In the genomic region with DNA sequence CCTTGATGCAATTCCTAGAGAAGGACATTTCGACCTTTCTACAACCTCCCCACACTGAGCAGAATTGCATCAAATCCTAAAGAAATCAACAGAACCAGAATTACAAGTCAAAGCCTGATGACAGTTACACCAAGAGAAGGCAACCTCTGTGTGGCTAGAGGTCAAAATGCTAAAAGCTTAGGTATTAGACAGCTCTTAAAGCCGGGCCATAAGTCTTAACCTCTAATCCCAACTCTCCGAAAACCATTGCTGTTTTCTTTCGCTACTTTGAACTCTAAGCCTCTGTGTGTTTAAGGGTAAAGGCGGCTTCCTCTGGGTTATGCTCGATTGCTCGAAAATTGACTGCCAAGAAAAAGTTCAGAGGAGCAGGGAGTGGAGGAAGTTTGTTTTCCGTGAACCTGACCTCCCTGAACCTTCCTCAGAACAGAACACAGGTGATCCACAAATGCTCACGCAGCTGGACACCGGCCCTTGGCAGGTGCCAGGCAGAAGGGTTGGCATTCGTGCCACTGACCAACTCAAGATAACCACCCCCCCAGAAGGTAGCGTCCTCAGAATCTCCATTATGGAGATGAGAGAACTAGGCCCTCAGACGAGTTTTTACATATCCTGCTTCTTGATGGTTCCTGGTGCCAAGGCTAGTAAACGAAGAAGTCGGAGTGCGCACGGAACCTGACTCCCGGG, we compare ENCODE assay signal across 8 mouse cellular contexts. TPM values are rescaled to one million over a fixed set of nuclear protein-coding genes. Genes with fewer than 3 reads are reported as not detected.
DNase-seq lines count a peak whose midpoint lies in the region; ATAC-seq lines count a peak whose summit lies in the region.

No protein-coding gene starts in this region.

- peak; percentile 16; the same call in 1 of the 2 replicates for ATAC-seq in kidney, embryonic 16.5 days (ENCODE audit: low FRiP score, low TSS enrichment)
- no peak for ATAC-seq in midbrain, embryonic 15.5 days (replicated peaks)
- no peak; the same call in 1 of the 2 replicates for ATAC-seq in megakaryocyte-erythroid progenitor cell, adult 5-6 weeks (replicated peaks; ENCODE audit: low FRiP score, low TSS enrichment, poor library complexity, severe bottlenecking)

- peak overlapping the region; percentile 62 for H3K4me2 ChIP-seq in kidney, embryonic 16.5 days (replicated peaks; ENCODE audit: low read depth, low read length)
- peak overlapping the region; percentile 66 for H3K4me2 ChIP-seq in midbrain, embryonic 15.5 days

- H3K27ac ChIP-seq in kidney, embryonic 16.5 days (ENCODE audit: low read length) = peak overlapping the region; percentile 96
- peak overlapping the region; percentile 81; the same call in 1 of the 2 replicates for H3K27ac ChIP-seq in midbrain, embryonic 15.5 days

- DNase-seq in cerebellum, postnatal 10 days = peak; percentile 53 to 55
- DNase-seq in cerebellum, adult 11-12 months = no peak
- peak; percentile 8 for DNase-seq in urinary bladder, postnatal 25 days (ENCODE audit: low spot score)
- no peak for DNase-seq in urinary bladder, adult 2 months (ENCODE audit: low spot score)
- no peak for DNase-seq in testis, postnatal 10 days (ENCODE audit: low spot score)

- peaks cover 10% of the 10 kb centered on the region; the same call in 1 of the 2 replicates for H3K27me3 ChIP-seq in kidney, embryonic 16.5 days (ENCODE audit: insufficient read depth, low read length)
- no peaks in the 10 kb centered on the region for H3K27me3 ChIP-seq in midbrain, embryonic 15.5 days (replicated peaks)

- H3K36me3 ChIP-seq in kidney, embryonic 16.5 days (ENCODE audit: insufficient read depth, low read length) = no peaks in the 10 kb centered on the region
- H3K36me3 ChIP-seq in midbrain, embryonic 15.5 days (replicated peaks) = no peaks in the 10 kb centered on the region

- peak overlapping the region; percentile 67 for H3K4me3 ChIP-seq in kidney, embryonic 16.5 days (ENCODE audit: low read length)
- peak overlapping the region; percentile 60 for H3K4me3 ChIP-seq in midbrain, embryonic 15.5 days

- H3K4me1 ChIP-seq in kidney, embryonic 16.5 days (ENCODE audit: insufficient read depth, low read length) = 0 out of 2 replicates have a peak, but pooled peaks cover 8% of the 10 kb centered on the region
- peaks cover 8% of the 10 kb centered on the region; the same call in 1 of the 2 replicates for H3K4me1 ChIP-seq in midbrain, embryonic 15.5 days

- no peaks in the 10 kb centered on the region for H3K9me3 ChIP-seq in kidney, embryonic 16.5 days (ENCODE audit: low read length)
- H3K9me3 ChIP-seq in midbrain, embryonic 15.5 days = no peaks in the 10 kb centered on the region

- H3K9ac ChIP-seq in kidney, embryonic 16.5 days (replicated peaks; ENCODE audit: low read length) = peak overlapping the region; percentile 75
- H3K9ac ChIP-seq in midbrain, embryonic 15.5 days = peak overlapping the region; percentile 49

- WGBS in kidney, embryonic 16.5 days = 30% methylated on average over 18 of the region's 18 CpGs
- 30% methylated on average over 18 of the region's 18 CpGs for WGBS in midbrain, embryonic 15.5 days

RNA-seq across cellular contexts. Expression of a gene that starts 0.9 kb away (rescaled TPM):
- polyA plus RNA-seq in urinary bladder, adult 2 months (2012; rRNA removed) = 168 and 173 TPM in 2 replicates
- polyA plus RNA-seq in kidney, embryonic 16.5 days (2015; fragmentation: Nextera tagmentation; extraction: Ambion mirVana) = 150 and 165 TPM in 2 replicates
- polyA plus RNA-seq in midbrain, embryonic 15.5 days (2015; fragmentation: Nextera tagmentation; extraction: Ambion mirVana) = 128 and 135 TPM in 2 replicates
- total RNA-seq in megakaryocyte-erythroid progenitor cell, adult 5-6 weeks (2014; fragmentation: Nextera tagmentation) = 107 and 126 TPM in 2 replicates
- 166 and 222 TPM in 2 replicates for total RNA-seq in megakaryocyte-erythroid progenitor cell, adult 5-6 weeks (2017)

Comparison
In these comparisons a context has a peak if more than half of its experiments do, and no peak if none do; other contexts are left out.
1. DNase-seq: peak in cerebellum, postnatal 10 days (2 of 2) and urinary bladder, postnatal 25 days (single experiment); none in cerebellum, adult 11-12 months (single experiment), urinary bladder, adult 2 months (single experiment) and testis, postnatal 10 days (single experiment).